Mouse (Mus musculus) CH12.LX (cell line): ENCODE results near the gene Hs3st6. TPM values are rescaled to one million over a fixed set of nuclear protein-coding genes. Genes with fewer than 3 reads are reported as not detected.

Experiments
- DNase-seq: peaks from one replicate; pipeline ENCODE4 v3.0.0-alpha.2; 2013; ENCODE audit errors: extremely low read depth
- H3K27ac ChIP-seq: 2 replicates; pipeline ENCODE4 v1.5.1; 2012; ENCODE audit warnings: low read depth, mild to moderate bottlenecking, control low read depth, moderate library complexity; ENCODE audit not compliant: insufficient read depth
- H3K27me3 ChIP-seq: replicated peaks from 2 replicates; pipeline ENCODE3; 2012; ENCODE audit warnings: inconsistent platforms
- H3K36me3 ChIP-seq, 2 experiments: replicated peaks in 1 of 2; 2 replicates each; pipeline versions ENCODE3 to v1.6.1; 2012; ENCODE audit warnings: inconsistent platforms in 1 of 2, low read length in 1 of 2, mild to moderate bottlenecking in 1 of 2, mixed read lengths in 1 of 2, moderate library complexity in 1 of 2; ENCODE audit not compliant: control insufficient read depth in 1 of 2, insufficient read depth in 1 of 2
- H3K4me1 ChIP-seq, 2 experiments: 2 replicates each; pipeline ENCODE4 v1.6.1; 2012; ENCODE audit warnings: inconsistent platforms in 1 of 2, moderate library complexity in 1 of 2; ENCODE audit not compliant: insufficient read depth in 2 of 2, control insufficient read depth in 1 of 2
- H3K4me2 ChIP-seq: 2 replicates; pipeline ENCODE4 v1.6.1; 2012; ENCODE audit warnings: low read depth, mild to moderate bottlenecking, control low read depth; ENCODE audit not compliant: poor library complexity, insufficient read depth, severe bottlenecking
- H3K4me3 ChIP-seq, 3 experiments: fragments of 150-350 bp in 1 of 3; sonication (generic) in 1 of 3; replicated peaks in 1 of 3; 2 replicates each; pipeline versions ENCODE3 to v1.5.1; 2011 to 2012; ENCODE audit warnings: low read depth in 2 of 3, low read length in 2 of 3, mild to moderate bottlenecking in 2 of 3, moderate library complexity in 2 of 3, control low read depth in 1 of 3, improper control_type of control experiment in 1 of 3, inconsistent platforms in 1 of 3, mixed read lengths in 1 of 3; ENCODE audit not compliant: poor library complexity in 1 of 3
- H3K79me2 ChIP-seq: replicated peaks from 2 replicates; pipeline ENCODE4 v1.6.1; 2012; ENCODE audit warnings: mild to moderate bottlenecking, moderate library complexity; ENCODE audit not compliant: control insufficient read depth, poor library complexity, insufficient read depth, severe bottlenecking; ENCODE audit errors: extremely low read depth
- H3K9ac ChIP-seq: 2 replicates; pipeline ENCODE4 v1.6.1; 2012; ENCODE audit warnings: low read depth, mild to moderate bottlenecking, control low read depth, moderate library complexity; ENCODE audit not compliant: insufficient read depth
- H3K9me3 ChIP-seq: replicated peaks from 2 replicates; pipeline ENCODE3; 2012; ENCODE audit warnings: low read length, inconsistent platforms, mixed read lengths
- BHLHE40 ChIP-seq: IDR thresholded peaks from 2 replicates; pipeline ENCODE4 v1.6.1; 2011; ENCODE audit warnings: mild to moderate bottlenecking, low read depth, low read length, improper control_type of control experiment
- CHD1 ChIP-seq: IDR thresholded peaks from 2 replicates; pipeline ENCODE4 v1.6.1; 2012; ENCODE audit warnings: low read depth, low read length, improper control_type of control experiment, inconsistent platforms
- CHD2 ChIP-seq: IDR thresholded peaks from 2 replicates; pipeline ENCODE4 v1.6.1; 2011; ENCODE audit warnings: low read length, improper control_type of control experiment
- CTCF ChIP-seq, 2 experiments: IDR thresholded peaks in 1 of 2; conservative IDR thresholded peaks in 1 of 2; 2 replicates each; pipeline ENCODE4 v1.5.1; 2011 to 2012; ENCODE audit warnings: low read depth in 2 of 2, low read length in 2 of 2, improper control_type of control experiment in 1 of 2, inconsistent platforms in 1 of 2, mild to moderate bottlenecking in 1 of 2, moderate library complexity in 1 of 2
- GABPA ChIP-seq: IDR thresholded peaks from 2 replicates; pipeline ENCODE4 v1.6.1; 2012; ENCODE audit warnings: low read depth, low read length, improper control_type of control experiment, inconsistent platforms; ENCODE audit not compliant: insufficient replicate concordance
- HCFC1 ChIP-seq: IDR thresholded peaks from 2 replicates; pipeline ENCODE4 v1.6.1; 2012; ENCODE audit warnings: low read depth, mild to moderate bottlenecking, inconsistent platforms, low read length, improper control_type of control experiment
- IRF4 ChIP-seq: IDR thresholded peaks from 2 replicates; pipeline ENCODE4 v1.6.1; 2014; ENCODE audit warnings: low read depth, mild to moderate bottlenecking, inconsistent platforms, low read length, improper control_type of control experiment
- JUN ChIP-seq: IDR thresholded peaks from 2 replicates; pipeline ENCODE4 v1.6.1; 2011; ENCODE audit warnings: low read depth, mild to moderate bottlenecking, low read length, improper control_type of control experiment, moderate library complexity; ENCODE audit not compliant: insufficient read depth
- JUND ChIP-seq: conservative IDR thresholded peaks from 2 replicates; pipeline ENCODE4 v1.6.1; 2011; ENCODE audit warnings: low read depth, low read length, improper control_type of control experiment
- KAT2A ChIP-seq: IDR thresholded peaks from 2 replicates; pipeline ENCODE4 v1.6.1; 2012; ENCODE audit warnings: low read length, improper control_type of control experiment, inconsistent platforms; ENCODE audit not compliant: insufficient replicate concordance
- MAFK ChIP-seq: IDR thresholded peaks from 2 replicates; pipeline ENCODE4 v1.6.1; 2011; ENCODE audit warnings: low read length, improper control_type of control experiment; ENCODE audit not compliant: insufficient replicate concordance
- MAX ChIP-seq: IDR thresholded peaks from 2 replicates; pipeline ENCODE4 v1.6.1; 2011; ENCODE audit warnings: low read length, improper control_type of control experiment
- MEF2A ChIP-seq: IDR thresholded peaks from 2 replicates; pipeline ENCODE4 v1.6.1; 2014; ENCODE audit warnings: low read depth, mild to moderate bottlenecking, inconsistent platforms, low read length, improper control_type of control experiment, borderline replicate concordance
- MXI1 ChIP-seq: IDR thresholded peaks from 2 replicates; pipeline ENCODE4 v1.6.1; 2011; ENCODE audit warnings: mild to moderate bottlenecking, low read depth, low read length, improper control_type of control experiment
- NELFE ChIP-seq: IDR thresholded peaks from 2 replicates; pipeline ENCODE4 v1.6.1; 2011; ENCODE audit warnings: low read depth, low read length, improper control_type of control experiment
- POLR2A ChIP-seq: IDR thresholded peaks from 2 replicates; pipeline ENCODE4 v1.6.1; 2011; ENCODE audit warnings: low read depth, mild to moderate bottlenecking, improper control_type of control experiment, low read length
- RCOR1 ChIP-seq: conservative IDR thresholded peaks from 2 replicates; pipeline ENCODE4 v1.6.1; 2012; ENCODE audit warnings: low read depth, mild to moderate bottlenecking, inconsistent platforms, low read length, improper control_type of control experiment
- SIN3A ChIP-seq: IDR thresholded peaks from 2 replicates; pipeline ENCODE4 v1.6.1; 2012; ENCODE audit warnings: low read length, improper control_type of control experiment, inconsistent platforms
- SMC3 ChIP-seq: IDR thresholded peaks from 2 replicates; pipeline ENCODE4 v1.6.1; 2011; ENCODE audit warnings: low read depth, low read length, improper control_type of control experiment
- TBP ChIP-seq: conservative IDR thresholded peaks from 2 replicates; pipeline ENCODE4 v1.6.1; 2011; ENCODE audit warnings: low read depth, low read length, improper control_type of control experiment
- UBTF ChIP-seq: IDR thresholded peaks from 2 replicates; pipeline ENCODE4 v1.6.1; 2012; ENCODE audit warnings: low read depth, mild to moderate bottlenecking, inconsistent platforms, low read length, improper control_type of control experiment, moderate library complexity
- USF2 ChIP-seq: conservative IDR thresholded peaks from 2 replicates; pipeline ENCODE4 v1.6.1; 2011; ENCODE audit warnings: low read depth, low read length, improper control_type of control experiment
- ZMIZ1 ChIP-seq: IDR thresholded peaks from 2 replicates; pipeline ENCODE4 v1.6.1; 2012; ENCODE audit warnings: low read depth, mild to moderate bottlenecking, inconsistent platforms, low read length, improper control_type of control experiment
- dilution Hi-C: fragments of 300-500 bp; cut with MboI; formaldehyde crosslinking; loops from 2 replicates; pipeline ENCODE4 v1.14.3; 2020; ENCODE audit warnings: low sequenced_read_pairs; ENCODE audit not compliant: extremely low pct_unique_long_range_greater_than_20kb, extremely low pct_ligation_motif_present
- in situ Hi-C: fragments of 300-500 bp; cut with MboI; formaldehyde crosslinking; loops from 3 replicates; pipeline ENCODE4 v1.14.3; 2019; ENCODE audit warnings: low sequenced_read_pairs, low pct_ligation_motif_present, low pct_unique_long_range_greater_than_20kb, mixed read lengths
- polyA plus RNA-seq: library from polyadenylated mRNA; unstranded; fragments of >175 nt; gene quantifications from 2 replicates; pipeline ENCODE4 v1.2.1, GENCODE M21; 2012; ENCODE audit warnings: low read depth; ENCODE audit not compliant: insufficient read length
- total RNA-seq, 2 experiments: library from RNA; depleted of rRNA; stranded (reverse); fragments of 300-350 nt in 1 of 2; fragments of >200 nt in 1 of 2; gene quantifications; 2 replicates each; pipeline ENCODE4 v1.2.3; 2012 to 2014

Hs3st6 gene
- total and polyA plus RNA-seq, 3 experiments: 0.30 TPM; not detected in 2

GRCm38 (mm10) chr17:24739926-24740325, 12.9 kb upstream of the Hs3st6 start:
- Histone ChIP-seq H3K4me2 (no peak overlapping the region), H3K36me3 (peaks cover 13 to 38% of the 10 kb centered on the region in 2 experiments), H3K27ac (no peak overlapping the region), H3K4me3 (no peak overlapping the region), H3K27me3 (no peaks in the 10 kb centered on the region), H3K9ac (no peak overlapping the region), H3K79me2 (no peaks in the 10 kb centered on the region), H3K9me3 (no peaks in the 10 kb centered on the region), H3K4me1 (peaks cover 4 to 20% of the 10 kb centered on the region in 2 experiments; a peak in 3 of 4 replicates)
- TF ChIP-seq MAX (no peak), CHD1 (no peak), CHD2 (no peak), RCOR1 (no peak), JUND (no peak), MXI1 (no peak), BHLHE40 (no peak), NELFE (no peak), GABPA (no peak), POLR2A (no peak), CTCF (conservative IDR thresholded peaks at IDR 0.05 in 1 of 2, IDR thresholded peaks at IDR 0.05 in 1 of 2; ENCODE audit: low read depth in 2 of 2, low read length in 2 of 2) (no peak), SIN3A (no peak), MAFK (no peak), ZMIZ1 (no peak), SMC3 (no peak), KAT2A (no peak), USF2 (no peak)
- DNase-seq: no peak
- dilution Hi-C loops: no loop called here
- in situ Hi-C loops: loop anchor here (5.0 kb wide), 2 partner anchors 67 to 147 kb away; partner anchors contain the start of genes Nubp2 and Spsb3

- dilution Hi-C loops (no loop called here), in situ Hi-C loops (loop anchor here (5.0 kb wide), 2 partner anchors 65 to 145 kb away; partner anchors contain the start of genes Nubp2 and Spsb3)
- Histone ChIP-seq H3K36me3 (peaks cover 13 to 38% of the 10 kb centered on the region in 2 experiments), H3K4me1 (peaks cover 0 to 15% of the 10 kb centered on the region in 2 experiments; a peak in 2 of 4 replicates), H3K4me2 (no peak overlapping the region), H3K79me2 (no peaks in the 10 kb centered on the region), H3K27me3 (peaks cover 14% of the 10 kb centered on the region), H3K27ac (no peak overlapping the region), H3K4me3 (no peak overlapping the region), H3K9ac (no peak overlapping the region), H3K9me3 (no peaks in the 10 kb centered on the region)
- TF ChIP-seq ZMIZ1: no peak
- TF ChIP-seq TBP: no peak
- TF ChIP-seq SIN3A: no peak
- no peak for TF ChIP-seq GABPA
- TF ChIP-seq CHD1: no peak
- no peak for TF ChIP-seq JUN
- no peak for TF ChIP-seq IRF4
- TF ChIP-seq MEF2A: no peak
- TF ChIP-seq JUND: no peak
- no peak for TF ChIP-seq CTCF (conservative IDR thresholded peaks at IDR 0.05 in 1 of 2, IDR thresholded peaks at IDR 0.05 in 1 of 2; ENCODE audit: low read depth in 2 of 2, low read length in 2 of 2)
- TF ChIP-seq MXI1: no peak
- TF ChIP-seq HCFC1: no peak
- no peak for TF ChIP-seq UBTF
- no peak for TF ChIP-seq KAT2A
- no peak for DNase-seq
Observed at GRCm38 (mm10) chr17:24742307-24742706, 10.5 kb upstream of the Hs3st6 start.
